Mouse (Mus musculus): ENCODE measurements at regions not wholly inside any gene's neighbourhood (a gene's known extent, or its start where the extent isn't known, plus 50 kb on each side); places are given as distances from the start of the nearest gene placed in this dataset.

DNA sequence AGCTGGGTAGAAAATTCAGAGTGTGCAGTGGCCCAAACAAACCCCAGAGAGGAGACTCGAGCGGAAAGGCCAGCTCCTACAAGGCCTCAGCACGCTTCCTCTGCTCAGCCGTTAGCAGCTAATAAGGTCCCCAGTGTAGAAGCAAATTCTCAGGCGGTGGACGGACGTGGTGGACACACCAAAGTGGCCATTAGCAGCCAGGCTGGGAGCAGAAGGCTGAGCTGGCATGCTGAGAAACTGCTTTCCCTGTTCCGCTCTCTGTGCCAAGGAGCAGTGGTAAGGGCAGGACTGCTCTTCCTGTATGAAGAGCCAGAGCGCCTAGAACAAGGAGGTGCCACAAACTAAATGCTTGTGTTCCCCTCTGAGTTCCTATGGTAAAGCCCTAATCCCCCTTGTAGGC is 282.1 kb upstream of the Id2 start:
- Histone ChIP-seq H3K4me1 (ENCODE audit: insufficient read depth, low read length) (0 out of 2 replicates have a peak, but pooled peaks cover 3% of the 10 kb centered on the region), H3K9me3 (ENCODE audit: low read length) (no peaks in the 10 kb centered on the region), H3K4me3 (ENCODE audit: low read depth, low read length) (no peak overlapping the region), H3K36me3 (ENCODE audit: insufficient read depth, low read length) (no peaks in the 10 kb centered on the region), H3K9ac (replicated peaks; ENCODE audit: low read length, poor library complexity, severe bottlenecking) (no peak overlapping the region), H3K27ac (ENCODE audit: low read depth, low read length) (no peak overlapping the region), H3K27me3 (ENCODE audit: insufficient read depth, low read length) (0 out of 2 replicates have a peak, but pooled peaks cover 3% of the 10 kb centered on the region), H3K4me2 (ENCODE audit: low read depth, low read length, poor library complexity, severe bottlenecking) (no peak overlapping the region)
- WGBS = 63% methylated on average over 9 of the region's 9 CpGs
- peak; percentile 11 for DNase-seq (ENCODE audit: low spot score)
- TF ChIP-seq CTCF (IDR thresholded peaks at IDR 0.05) = no peak
- ATAC-seq (ENCODE audit: low FRiP score) = no peak

DNA sequence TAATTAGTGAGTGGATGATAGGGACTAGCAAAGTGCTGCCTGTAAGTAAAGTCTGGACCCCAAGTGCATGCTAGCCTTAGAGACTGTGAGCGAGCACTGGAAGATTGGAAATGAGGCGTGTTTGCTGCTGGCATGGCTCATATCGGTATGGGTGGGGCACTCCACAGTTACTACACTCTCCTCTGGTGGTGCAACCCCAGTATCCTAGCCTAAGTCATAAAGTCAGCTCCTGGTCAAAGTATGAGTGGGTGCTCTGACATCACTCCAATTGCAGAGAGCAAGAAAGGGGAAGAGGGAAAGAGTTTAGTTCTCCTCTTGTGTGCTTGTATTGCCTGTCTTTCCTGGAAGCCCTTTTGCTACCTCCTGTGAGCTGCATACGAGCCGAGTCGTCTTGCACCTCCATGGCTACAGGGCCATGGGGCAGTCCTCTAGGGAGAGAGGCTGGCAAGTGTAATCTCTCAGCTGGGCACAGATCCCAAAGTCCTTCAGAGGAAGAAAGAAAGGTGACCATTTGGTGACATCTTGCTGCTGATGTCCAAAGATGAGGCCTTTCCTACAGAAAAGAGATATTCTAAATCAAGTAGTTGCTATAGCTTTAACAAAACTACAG is 281.2 kb upstream of the Id2 start:
- no peak for TF ChIP-seq CTCF (IDR thresholded peaks at IDR 0.05)
- H3K27me3 ChIP-seq (ENCODE audit: insufficient read depth, low read length) = 0 out of 2 replicates have a peak, but pooled peaks cover 3% of the 10 kb centered on the region
- no peak for DNase-seq (ENCODE audit: low spot score)
- H3K9ac ChIP-seq (replicated peaks; ENCODE audit: low read length, poor library complexity, severe bottlenecking) = no peak overlapping the region
- no peak overlapping the region for H3K27ac ChIP-seq (ENCODE audit: low read depth, low read length)
- no peaks in the 10 kb centered on the region for H3K36me3 ChIP-seq (ENCODE audit: insufficient read depth, low read length)
- no peaks in the 10 kb centered on the region for H3K9me3 ChIP-seq (ENCODE audit: low read length)
- 75% methylated on average over 6 of the region's 6 CpGs for WGBS
- H3K4me3 ChIP-seq (ENCODE audit: low read depth, low read length) = no peak overlapping the region
- no peak overlapping the region for H3K4me2 ChIP-seq (ENCODE audit: low read depth, low read length, poor library complexity, severe bottlenecking)
- no peak for ATAC-seq (ENCODE audit: low FRiP score)
- H3K4me1 ChIP-seq (ENCODE audit: insufficient read depth, low read length) = 0 out of 2 replicates have a peak, but pooled peaks cover 3% of the 10 kb centered on the region

DNA sequence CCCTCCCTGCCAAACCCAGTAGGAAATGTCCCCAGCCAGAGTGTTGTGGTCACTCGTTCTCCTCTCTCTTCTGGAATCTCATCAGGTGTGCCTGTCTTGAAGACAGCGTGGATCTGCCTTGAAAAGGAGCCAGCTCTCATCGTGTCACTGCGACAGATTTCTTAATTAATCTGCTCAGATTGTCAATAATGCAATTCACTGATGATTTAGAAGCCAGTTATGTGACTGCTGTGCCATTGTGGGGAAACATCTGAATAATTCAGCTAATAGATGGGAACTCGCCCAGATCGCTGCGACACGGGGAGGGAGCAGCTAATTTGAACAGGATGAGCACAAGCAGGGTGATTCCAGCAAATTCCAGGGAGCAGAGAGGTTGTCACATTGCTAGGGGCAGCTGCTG is 279.5 kb upstream of the Id2 start:
- 20% methylated on average over 8 of the region's 8 CpGs for WGBS
- DNase-seq (ENCODE audit: low spot score) (peak; percentile 47), ATAC-seq (ENCODE audit: low FRiP score) (no peak)
- H3K27ac ChIP-seq (ENCODE audit: low read depth, low read length) = no peak overlapping the region
- H3K9ac ChIP-seq (replicated peaks; ENCODE audit: low read length, poor library complexity, severe bottlenecking) = no peak overlapping the region
- H3K4me2 ChIP-seq (ENCODE audit: low read depth, low read length, poor library complexity, severe bottlenecking) = no peak overlapping the region
- no peaks in the 10 kb centered on the region for H3K36me3 ChIP-seq (ENCODE audit: insufficient read depth, low read length)
- 0 out of 2 replicates have a peak, but pooled peaks cover 3% of the 10 kb centered on the region for H3K27me3 ChIP-seq (ENCODE audit: insufficient read depth, low read length)
- H3K9me3 ChIP-seq (ENCODE audit: low read length) = no peaks in the 10 kb centered on the region
- H3K4me3 ChIP-seq (ENCODE audit: low read depth, low read length) = no peak overlapping the region
- TF ChIP-seq CTCF (IDR thresholded peaks at IDR 0.05) = no peak
- 0 out of 2 replicates have a peak, but pooled peaks cover 3% of the 10 kb centered on the region for H3K4me1 ChIP-seq (ENCODE audit: insufficient read depth, low read length)

DNA sequence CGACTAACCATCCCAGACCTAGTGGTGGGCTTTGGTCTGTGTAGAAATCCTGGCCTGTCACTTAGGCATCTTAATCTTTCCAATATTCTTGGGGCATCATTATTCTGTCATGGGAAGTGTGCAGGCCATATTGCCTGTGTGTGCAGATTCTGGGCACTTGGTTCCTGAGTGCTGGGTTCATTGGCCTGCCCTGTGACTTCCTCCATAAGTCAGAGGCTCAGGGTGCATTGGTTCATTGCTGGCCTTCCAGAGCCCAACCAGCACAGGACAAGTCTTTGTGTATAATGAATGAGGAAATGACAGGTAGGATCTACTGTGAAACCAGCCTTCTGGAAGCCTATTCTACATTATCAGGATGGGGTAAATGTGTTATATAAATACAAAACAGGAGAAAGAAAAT is 270.6 kb upstream of the Id2 start:
- H3K9ac ChIP-seq (replicated peaks; ENCODE audit: low read length, poor library complexity, severe bottlenecking) = no peak overlapping the region
- no peaks in the 10 kb centered on the region for H3K36me3 ChIP-seq (ENCODE audit: insufficient read depth, low read length)
- H3K27me3 ChIP-seq (ENCODE audit: insufficient read depth, low read length) = no peaks in the 10 kb centered on the region
- H3K27ac ChIP-seq (ENCODE audit: low read depth, low read length) = no peak overlapping the region
- no peak overlapping the region for H3K4me2 ChIP-seq (ENCODE audit: low read depth, low read length, poor library complexity, severe bottlenecking)
- no peak for DNase-seq (ENCODE audit: low spot score)
- no peak for ATAC-seq (ENCODE audit: low FRiP score)
- H3K4me1 ChIP-seq (ENCODE audit: insufficient read depth, low read length) = no peaks in the 10 kb centered on the region
- TF ChIP-seq CTCF (IDR thresholded peaks at IDR 0.05) = no peak
- H3K4me3 ChIP-seq (ENCODE audit: low read depth, low read length) = no peak overlapping the region
- no peaks in the 10 kb centered on the region for H3K9me3 ChIP-seq (ENCODE audit: low read length)
- 75% methylated on average over 1 of the region's 1 CpGs for WGBS

DNA sequence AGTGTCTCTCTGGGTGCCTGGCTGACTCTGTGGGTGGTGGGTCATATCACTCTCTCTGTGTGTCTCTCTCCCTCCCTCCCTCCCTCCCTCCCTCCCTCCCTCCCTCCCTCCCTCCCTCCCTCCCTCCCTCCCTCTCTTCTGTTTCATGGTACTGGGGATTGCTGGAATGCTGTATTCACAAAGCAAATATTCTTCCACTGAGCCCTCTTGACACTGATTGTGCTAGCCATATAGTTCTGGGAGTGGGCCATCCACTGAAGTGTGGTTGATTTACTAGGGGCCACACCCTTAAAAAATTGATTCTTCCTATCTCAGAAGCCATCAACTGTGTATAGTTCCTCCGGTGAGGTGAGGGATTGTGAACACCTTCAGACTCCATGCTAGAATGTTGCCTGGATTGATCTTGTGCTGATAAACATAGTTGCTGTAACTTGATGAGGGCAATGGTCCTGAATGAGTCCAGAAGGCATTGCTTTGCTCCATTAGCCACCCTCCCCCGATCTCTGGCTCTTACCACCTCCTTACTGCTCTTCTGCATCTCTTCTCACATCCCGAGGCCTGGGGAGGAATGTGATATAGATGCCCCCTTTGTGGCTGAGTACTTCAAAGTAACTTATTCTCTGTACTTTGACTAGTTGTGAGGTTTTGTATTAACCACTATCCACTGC is 268.8 kb upstream of the Id2 start:
- ATAC-seq (ENCODE audit: low FRiP score) (no peak), DNase-seq (ENCODE audit: low spot score) (no peak)
- H3K4me2 ChIP-seq (ENCODE audit: low read depth, low read length, poor library complexity, severe bottlenecking) = no peak overlapping the region
- WGBS = 84% methylated on average over 3 of the region's 3 CpGs
- no peak overlapping the region for H3K27ac ChIP-seq (ENCODE audit: low read depth, low read length)
- H3K9me3 ChIP-seq (ENCODE audit: low read length) = no peaks in the 10 kb centered on the region
- no peaks in the 10 kb centered on the region for H3K27me3 ChIP-seq (ENCODE audit: insufficient read depth, low read length)
- no peaks in the 10 kb centered on the region for H3K36me3 ChIP-seq (ENCODE audit: insufficient read depth, low read length)
- no peak overlapping the region for H3K4me3 ChIP-seq (ENCODE audit: low read depth, low read length)
- H3K4me1 ChIP-seq (ENCODE audit: insufficient read depth, low read length) = no peaks in the 10 kb centered on the region
- H3K9ac ChIP-seq (replicated peaks; ENCODE audit: low read length, poor library complexity, severe bottlenecking) = no peak overlapping the region
- no peak for TF ChIP-seq CTCF (IDR thresholded peaks at IDR 0.05)

DNA sequence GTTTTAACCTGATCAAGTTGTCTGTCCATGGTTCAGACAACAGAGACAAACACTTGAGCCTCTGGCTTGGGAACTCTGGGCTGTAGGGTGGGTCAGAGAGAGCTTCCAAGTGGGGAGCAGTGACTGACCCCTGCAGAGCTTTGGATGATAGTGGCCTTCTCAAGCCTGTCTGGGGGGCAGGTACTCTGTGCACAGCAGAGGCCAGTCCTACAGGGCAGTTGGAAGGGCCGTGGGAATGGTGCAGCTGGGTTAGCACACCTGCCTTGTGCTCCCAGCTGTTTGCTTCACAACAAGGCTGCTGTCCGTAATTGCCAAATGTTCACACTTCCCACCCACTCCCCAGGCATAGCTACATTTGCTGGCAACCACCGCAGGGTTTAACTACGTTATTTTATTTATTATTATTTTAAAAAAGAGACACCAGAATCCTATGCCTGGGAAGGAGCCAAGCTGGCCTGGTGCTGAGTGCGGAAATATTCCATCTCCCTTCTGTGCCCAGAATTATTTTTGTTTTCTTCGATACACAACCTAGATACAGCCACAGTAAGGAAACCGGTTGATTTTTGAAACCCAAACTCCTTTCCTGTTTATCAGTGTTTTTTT is 268.1 kb upstream of the Id2 start:
- Histone ChIP-seq H3K4me2 (ENCODE audit: low read depth, low read length, poor library complexity, severe bottlenecking) (no peak overlapping the region), H3K36me3 (ENCODE audit: insufficient read depth, low read length) (no peaks in the 10 kb centered on the region), H3K27me3 (ENCODE audit: insufficient read depth, low read length) (no peaks in the 10 kb centered on the region), H3K4me1 (ENCODE audit: insufficient read depth, low read length) (no peaks in the 10 kb centered on the region), H3K27ac (ENCODE audit: low read depth, low read length) (no peak overlapping the region), H3K9ac (replicated peaks; ENCODE audit: low read length, poor library complexity, severe bottlenecking) (no peak overlapping the region), H3K4me3 (ENCODE audit: low read depth, low read length) (no peak overlapping the region), H3K9me3 (ENCODE audit: low read length) (no peaks in the 10 kb centered on the region)
- DNase-seq (ENCODE audit: low spot score) = no peak
- no peak for TF ChIP-seq CTCF (IDR thresholded peaks at IDR 0.05)
- 83% methylated on average over 7 of the region's 7 CpGs for WGBS
- ATAC-seq (ENCODE audit: low FRiP score) = no peak

Data from midbrain, postnatal 0 days (tissue).